Mouse (Mus musculus) CH12.LX (cell line): ENCODE results near the gene Baz2b. TPM values are rescaled to one million over a fixed set of nuclear protein-coding genes. Genes with fewer than 3 reads are reported as not detected.

Experiments
- DNase-seq: peaks from one replicate; pipeline ENCODE4 v3.0.0-alpha.2; 2013; ENCODE audit errors: extremely low read depth
- H3K27ac ChIP-seq: 2 replicates; pipeline ENCODE4 v1.5.1; 2012; ENCODE audit warnings: low read depth, mild to moderate bottlenecking, control low read depth, moderate library complexity; ENCODE audit not compliant: insufficient read depth
- H3K27me3 ChIP-seq: replicated peaks from 2 replicates; pipeline ENCODE3; 2012; ENCODE audit warnings: inconsistent platforms
- H3K36me3 ChIP-seq, 2 experiments: replicated peaks in 1 of 2; 2 replicates each; pipeline versions ENCODE3 to v1.6.1; 2012; ENCODE audit warnings: inconsistent platforms in 1 of 2, low read length in 1 of 2, mild to moderate bottlenecking in 1 of 2, mixed read lengths in 1 of 2, moderate library complexity in 1 of 2; ENCODE audit not compliant: control insufficient read depth in 1 of 2, insufficient read depth in 1 of 2
- H3K4me1 ChIP-seq, 2 experiments: 2 replicates each; pipeline ENCODE4 v1.6.1; 2012; ENCODE audit warnings: inconsistent platforms in 1 of 2, moderate library complexity in 1 of 2; ENCODE audit not compliant: insufficient read depth in 2 of 2, control insufficient read depth in 1 of 2
- H3K4me2 ChIP-seq: 2 replicates; pipeline ENCODE4 v1.6.1; 2012; ENCODE audit warnings: low read depth, mild to moderate bottlenecking, control low read depth; ENCODE audit not compliant: poor library complexity, insufficient read depth, severe bottlenecking
- H3K4me3 ChIP-seq, 3 experiments: fragments of 150-350 bp in 1 of 3; sonication (generic) in 1 of 3; replicated peaks in 1 of 3; 2 replicates each; pipeline versions ENCODE3 to v1.5.1; 2011 to 2012; ENCODE audit warnings: low read depth in 2 of 3, low read length in 2 of 3, mild to moderate bottlenecking in 2 of 3, moderate library complexity in 2 of 3, control low read depth in 1 of 3, improper control_type of control experiment in 1 of 3, inconsistent platforms in 1 of 3, mixed read lengths in 1 of 3; ENCODE audit not compliant: poor library complexity in 1 of 3
- H3K79me2 ChIP-seq: replicated peaks from 2 replicates; pipeline ENCODE4 v1.6.1; 2012; ENCODE audit warnings: mild to moderate bottlenecking, moderate library complexity; ENCODE audit not compliant: control insufficient read depth, poor library complexity, insufficient read depth, severe bottlenecking; ENCODE audit errors: extremely low read depth
- H3K9ac ChIP-seq: 2 replicates; pipeline ENCODE4 v1.6.1; 2012; ENCODE audit warnings: low read depth, mild to moderate bottlenecking, control low read depth, moderate library complexity; ENCODE audit not compliant: insufficient read depth
- H3K9me3 ChIP-seq: replicated peaks from 2 replicates; pipeline ENCODE3; 2012; ENCODE audit warnings: low read length, inconsistent platforms, mixed read lengths
- BHLHE40 ChIP-seq: IDR thresholded peaks from 2 replicates; pipeline ENCODE4 v1.6.1; 2011; ENCODE audit warnings: mild to moderate bottlenecking, low read depth, low read length, improper control_type of control experiment
- E2F4 ChIP-seq: IDR thresholded peaks from 2 replicates; pipeline ENCODE4 v1.6.1; 2011; ENCODE audit warnings: low read depth, low read length, improper control_type of control experiment; ENCODE audit not compliant: insufficient replicate concordance
- ELF1 ChIP-seq: IDR thresholded peaks from 2 replicates; pipeline ENCODE4 v1.6.1; 2014; ENCODE audit warnings: low read depth, mild to moderate bottlenecking, inconsistent platforms, low read length, improper control_type of control experiment
- EP300 ChIP-seq: IDR thresholded peaks from 2 replicates; pipeline ENCODE4 v1.6.1; 2011; ENCODE audit warnings: low read length, improper control_type of control experiment
- GABPA ChIP-seq: IDR thresholded peaks from 2 replicates; pipeline ENCODE4 v1.6.1; 2012; ENCODE audit warnings: low read depth, low read length, improper control_type of control experiment, inconsistent platforms; ENCODE audit not compliant: insufficient replicate concordance
- HCFC1 ChIP-seq: IDR thresholded peaks from 2 replicates; pipeline ENCODE4 v1.6.1; 2012; ENCODE audit warnings: low read depth, mild to moderate bottlenecking, inconsistent platforms, low read length, improper control_type of control experiment
- JUND ChIP-seq: conservative IDR thresholded peaks from 2 replicates; pipeline ENCODE4 v1.6.1; 2011; ENCODE audit warnings: low read depth, low read length, improper control_type of control experiment
- MAFK ChIP-seq: IDR thresholded peaks from 2 replicates; pipeline ENCODE4 v1.6.1; 2011; ENCODE audit warnings: low read length, improper control_type of control experiment; ENCODE audit not compliant: insufficient replicate concordance
- MAX ChIP-seq: IDR thresholded peaks from 2 replicates; pipeline ENCODE4 v1.6.1; 2011; ENCODE audit warnings: low read length, improper control_type of control experiment
- MAZ ChIP-seq: IDR thresholded peaks from 2 replicates; pipeline ENCODE4 v1.6.1; 2012; ENCODE audit warnings: low read depth, mild to moderate bottlenecking, inconsistent platforms, low read length, improper control_type of control experiment, moderate library complexity
- PAX5 ChIP-seq: IDR thresholded peaks from 2 replicates; pipeline ENCODE4 v1.6.1; 2012; ENCODE audit warnings: low read length, inconsistent platforms, mixed read lengths
- RCOR1 ChIP-seq: conservative IDR thresholded peaks from 2 replicates; pipeline ENCODE4 v1.6.1; 2012; ENCODE audit warnings: low read depth, mild to moderate bottlenecking, inconsistent platforms, low read length, improper control_type of control experiment
- SIN3A ChIP-seq: IDR thresholded peaks from 2 replicates; pipeline ENCODE4 v1.6.1; 2012; ENCODE audit warnings: low read length, improper control_type of control experiment, inconsistent platforms
- SMC3 ChIP-seq: IDR thresholded peaks from 2 replicates; pipeline ENCODE4 v1.6.1; 2011; ENCODE audit warnings: low read depth, low read length, improper control_type of control experiment
- TBP ChIP-seq: conservative IDR thresholded peaks from 2 replicates; pipeline ENCODE4 v1.6.1; 2011; ENCODE audit warnings: low read depth, low read length, improper control_type of control experiment
- TCF12 ChIP-seq: IDR thresholded peaks from 2 replicates; pipeline ENCODE4 v1.6.1; 2014; ENCODE audit warnings: low read depth, mild to moderate bottlenecking, inconsistent platforms, low read length, improper control_type of control experiment
- UBTF ChIP-seq: IDR thresholded peaks from 2 replicates; pipeline ENCODE4 v1.6.1; 2012; ENCODE audit warnings: low read depth, mild to moderate bottlenecking, inconsistent platforms, low read length, improper control_type of control experiment, moderate library complexity
- USF1 ChIP-seq: IDR thresholded peaks from 2 replicates; pipeline ENCODE4 v1.6.1; 2014; ENCODE audit warnings: low read depth, mild to moderate bottlenecking, inconsistent platforms, low read length, improper control_type of control experiment
- USF2 ChIP-seq: conservative IDR thresholded peaks from 2 replicates; pipeline ENCODE4 v1.6.1; 2011; ENCODE audit warnings: low read depth, low read length, improper control_type of control experiment
- ZKSCAN1 ChIP-seq: IDR thresholded peaks from 2 replicates; pipeline ENCODE4 v1.6.1; 2012; ENCODE audit warnings: low read depth, inconsistent platforms, low read length, improper control_type of control experiment, borderline replicate concordance
- ZNF384 ChIP-seq: IDR thresholded peaks from 2 replicates; pipeline ENCODE4 v1.6.1; 2012; ENCODE audit warnings: low read depth, low read length, improper control_type of control experiment, inconsistent platforms
- dilution Hi-C: fragments of 300-500 bp; cut with MboI; formaldehyde crosslinking; loops from 2 replicates; pipeline ENCODE4 v1.14.3; 2020; ENCODE audit warnings: low sequenced_read_pairs; ENCODE audit not compliant: extremely low pct_unique_long_range_greater_than_20kb, extremely low pct_ligation_motif_present
- in situ Hi-C: fragments of 300-500 bp; cut with MboI; formaldehyde crosslinking; loops from 3 replicates; pipeline ENCODE4 v1.14.3; 2019; ENCODE audit warnings: low sequenced_read_pairs, low pct_ligation_motif_present, low pct_unique_long_range_greater_than_20kb, mixed read lengths
- polyA plus RNA-seq: library from polyadenylated mRNA; unstranded; fragments of >175 nt; gene quantifications from 2 replicates; pipeline ENCODE4 v1.2.1, GENCODE M21; 2012; ENCODE audit warnings: low read depth; ENCODE audit not compliant: insufficient read length
- total RNA-seq, 2 experiments: library from RNA; depleted of rRNA; stranded (reverse); fragments of 300-350 nt in 1 of 2; fragments of >200 nt in 1 of 2; gene quantifications; 2 replicates each; pipeline ENCODE4 v1.2.3; 2012 to 2014

Gene Baz2b
- total and polyA plus RNA-seq, 3 experiments, result 17.3 to 36.3 (median 31.9) TPM

GRCm38 (mm10) chr2:60223489-60223888 is 13.8 kb upstream of the Baz2b start:
- Histone ChIP-seq H3K79me2 (peaks cover 82% of the 10 kb centered on the region), H3K36me3 (peaks cover 6 to 48% of the 10 kb centered on the region in 2 experiments), H3K4me2 (no peak overlapping the region), H3K27me3 (no peaks in the 10 kb centered on the region), H3K4me3 (no peak overlapping the region), H3K9ac (no peak overlapping the region), H3K4me1 (peaks cover 2 to 24% of the 10 kb centered on the region in 2 experiments; a peak in 2 of 4 replicates), H3K9me3 (no peaks in the 10 kb centered on the region), H3K27ac (no peak overlapping the region)
- in situ Hi-C loops, result no loop called here
- TF ChIP-seq USF1, result no peak
- no peak for TF ChIP-seq GABPA
- TF ChIP-seq RCOR1, result no peak
- no peak for TF ChIP-seq MAX
- TF ChIP-seq PAX5, result no peak
- TF ChIP-seq BHLHE40, result no peak
- no peak for TF ChIP-seq ZNF384
- TF ChIP-seq E2F4, result no peak
- no peak for TF ChIP-seq HCFC1
- TF ChIP-seq UBTF, result no peak
- TF ChIP-seq TCF12, result no peak
- TF ChIP-seq EP300, result no peak
- no peak for TF ChIP-seq SIN3A
- no peak for TF ChIP-seq MAFK
- TF ChIP-seq MAZ, result no peak
- no peak for TF ChIP-seq ELF1
- no peak for TF ChIP-seq USF2
- dilution Hi-C loops, result no loop called here
- DNase-seq, result no peak

GRCm38 (mm10) chr2:60221954-60222353 is 12.3 kb upstream of the Baz2b start:
- no peak for TF ChIP-seq UBTF
- TF ChIP-seq ZKSCAN1, result no peak
- no peak for TF ChIP-seq JUND
- TF ChIP-seq SMC3, result no peak
- no peak for TF ChIP-seq MAX
- no peak for TF ChIP-seq TBP
- TF ChIP-seq, all 38 proteins: peak for 0
- Histone ChIP-seq H3K4me3 (no peak overlapping the region), H3K36me3 (peaks cover 6 to 44% of the 10 kb centered on the region in 2 experiments), H3K79me2 (peaks cover 85% of the 10 kb centered on the region), H3K4me2 (no peak overlapping the region), H3K4me1 (peaks cover 2 to 39% of the 10 kb centered on the region in 2 experiments; a peak in 2 of 4 replicates), H3K9ac (no peak overlapping the region), H3K27ac (no peak overlapping the region), H3K27me3 (no peaks in the 10 kb centered on the region), H3K9me3 (no peaks in the 10 kb centered on the region)
- dilution Hi-C loops, result no loop called here
- DNase-seq, result no peak
- in situ Hi-C loops, result no loop called here
